Mouse (Mus musculus) forebrain, embryonic 13.5 days (tissue): Measurements from ENCODE around the gene Pax5. TPM values are rescaled to one million over a fixed set of nuclear protein-coding genes. Genes with fewer than 3 reads are reported as not detected.

ENCODE experiments used
- ATAC-seq: fragments of 200-750 bp; cut with Nextera tagmentation; 2 replicates; pipeline ENCODE4 v1.8.0; 2017
- H3K27ac ChIP-seq: fragments of 300-500 bp; sonication (generic); 2 replicates; pipeline ENCODE4 v1.5.1; 2015; ENCODE audit warnings: inconsistent platforms, mild to moderate bottlenecking, moderate library complexity
- H3K27me3 ChIP-seq: fragments of 300-500 bp; sonication (generic); 2 replicates; pipeline ENCODE4 v1.6.1; 2015; ENCODE audit warnings: mild to moderate bottlenecking, inconsistent platforms
- H3K36me3 ChIP-seq: fragments of 300-500 bp; sonication (generic); 2 replicates; pipeline ENCODE4 v1.6.1; 2015; ENCODE audit warnings: mild to moderate bottlenecking, inconsistent platforms; ENCODE audit not compliant: poor library complexity, severe bottlenecking
- H3K4me1 ChIP-seq: fragments of 300-500 bp; sonication (generic); 2 replicates; pipeline ENCODE4 v1.6.1; 2015; ENCODE audit warnings: inconsistent platforms
- H3K4me2 ChIP-seq: fragments of 300-500 bp; sonication (generic); 2 replicates; pipeline ENCODE4 v1.6.1; 2015; ENCODE audit warnings: inconsistent platforms, mild to moderate bottlenecking, moderate library complexity
- H3K4me3 ChIP-seq: fragments of 300-500 bp; sonication (generic); 2 replicates; pipeline ENCODE4 v1.5.1; 2015; ENCODE audit warnings: mild to moderate bottlenecking, inconsistent platforms
- H3K9ac ChIP-seq: fragments of 300-500 bp; sonication (generic); 2 replicates; pipeline ENCODE4 v1.6.1; 2015; ENCODE audit warnings: mild to moderate bottlenecking, inconsistent platforms
- H3K9me3 ChIP-seq: fragments of 300-500 bp; sonication (generic); replicated peaks from 2 replicates; pipeline ENCODE4 v1.6.1; 2016; ENCODE audit warnings: inconsistent platforms
- WGBS: fragments of 180-500 bp; shearing (Covaris S2); methylation state at CpG from one replicate; pipeline ENCODE4 v1.1.7; 2015; 5-methylcytosine and 5-hydroxymethylcytosine counted together
- polyA plus RNA-seq: library from polyadenylated mRNA; unstranded; fragments of >200 nt; fragmentation: Nextera tagmentation; extraction: Ambion mirVana; gene quantifications from 2 replicates; pipeline ENCODE4 v1.2.1, GENCODE M21; 2015

Pax5 gene
- polyA plus RNA-seq, 1 experiment from 2014 or later = 0.06 TPM

GRCm38 (mm10) chr4:44614066-44614667 lies 96.1 kb downstream of the Pax5 start:
- no peak for ATAC-seq
- Histone ChIP-seq H3K27me3 (no peaks in the 10 kb centered on the region), H3K27ac (no peak overlapping the region), H3K4me2 (no peak overlapping the region), H3K36me3 (no peaks in the 10 kb centered on the region), H3K9me3 (no peaks in the 10 kb centered on the region), H3K9ac (no peak overlapping the region), H3K4me1 (no peaks in the 10 kb centered on the region), H3K4me3 (no peak overlapping the region)
- WGBS = 86% methylated on average over 8 of the region's 8 CpGs

DNA sequence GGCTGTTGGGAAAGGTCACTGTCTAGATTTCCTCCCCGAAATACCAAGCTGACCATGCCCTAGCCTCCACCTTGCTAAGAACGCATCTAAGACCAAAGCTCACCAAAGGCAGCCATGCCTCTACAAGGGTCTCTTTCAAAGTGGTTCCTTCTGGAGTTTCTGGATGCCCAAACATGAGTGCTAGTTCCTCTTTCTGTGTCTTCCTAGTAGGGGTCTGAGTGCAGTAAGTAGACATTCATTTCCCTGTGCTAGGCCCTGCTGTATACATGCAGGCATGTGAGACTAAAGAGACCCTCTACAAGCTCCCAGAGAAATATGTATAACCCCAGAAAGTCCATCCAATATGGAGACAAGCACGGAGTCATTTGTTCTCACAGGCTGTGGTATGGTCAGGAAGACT lies 97.9 kb downstream of the Pax5 start:
- no peak overlapping the region for H3K9ac ChIP-seq
- no peaks in the 10 kb centered on the region for H3K9me3 ChIP-seq
- no peaks in the 10 kb centered on the region for H3K4me1 ChIP-seq
- H3K4me3 ChIP-seq = no peak overlapping the region
- no peak overlapping the region for H3K4me2 ChIP-seq
- no peaks in the 10 kb centered on the region for H3K27me3 ChIP-seq
- ATAC-seq = no peak
- no peaks in the 10 kb centered on the region for H3K36me3 ChIP-seq
- WGBS = 91% methylated on average over 3 of the region's 3 CpGs
- H3K27ac ChIP-seq = no peak overlapping the region

DNA sequence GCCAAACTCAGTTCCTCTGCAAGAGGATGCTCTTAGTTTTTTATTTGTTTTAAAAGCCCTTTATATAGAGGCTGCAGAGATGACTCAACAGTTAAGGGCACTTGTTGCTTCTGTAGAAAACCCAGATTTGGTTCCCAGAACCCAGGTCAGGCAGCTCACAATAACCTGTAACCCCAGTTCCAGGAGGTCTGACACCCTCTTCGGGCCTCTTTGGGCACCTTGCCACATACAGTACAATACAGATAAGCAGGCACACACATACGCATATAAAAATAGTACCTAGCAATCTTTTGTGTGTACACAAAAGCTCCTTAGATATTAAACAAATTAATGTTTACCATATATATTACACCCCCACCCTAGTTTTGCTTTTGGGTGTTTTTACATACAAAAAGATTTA lies 104.8 kb downstream of the Pax5 start:
- Histone ChIP-seq H3K27ac (no peak overlapping the region), H3K36me3 (no peaks in the 10 kb centered on the region), H3K27me3 (no peaks in the 10 kb centered on the region), H3K4me2 (no peak overlapping the region), H3K4me1 (peaks cover 18% of the 10 kb centered on the region), H3K9me3 (no peaks in the 10 kb centered on the region), H3K9ac (no peak overlapping the region), H3K4me3 (no peak overlapping the region)
- WGBS = 76% methylated on average over 2 of the region's 2 CpGs
- no peak for ATAC-seq

DNA sequence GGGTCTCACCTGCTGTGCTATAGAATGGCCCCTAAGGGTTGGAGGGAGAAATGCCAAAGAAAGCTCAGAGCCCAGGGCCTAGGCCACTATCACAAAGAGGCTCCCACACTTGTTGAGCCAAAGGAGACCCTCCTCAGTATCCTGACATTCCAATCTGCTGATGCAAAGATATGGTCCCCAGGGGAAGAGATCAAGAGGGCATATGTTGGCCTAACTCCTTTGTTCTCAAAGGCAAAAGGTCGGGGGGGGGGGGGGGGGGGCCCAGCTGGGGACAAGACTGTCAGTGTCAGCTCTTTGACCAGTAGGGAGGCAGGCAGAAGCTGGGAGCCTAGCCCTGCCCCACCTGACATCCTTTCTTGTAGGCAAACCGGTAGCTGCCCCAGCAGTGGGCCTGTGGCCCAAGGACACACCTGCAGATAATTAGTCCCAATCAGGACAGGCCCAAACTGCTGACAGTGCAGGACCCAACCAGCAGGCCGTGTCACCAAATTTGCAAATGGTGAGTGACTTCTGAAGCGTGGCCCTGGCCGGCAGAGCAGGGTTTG lies 108.0 kb downstream of the Pax5 start:
- H3K4me1 ChIP-seq = peaks cover 20% of the 10 kb centered on the region
- H3K27me3 ChIP-seq = no peaks in the 10 kb centered on the region
- no peak for ATAC-seq

GRCm38 (mm10) chr4:44601370-44601769 lies 108.9 kb downstream of the Pax5 start:
- no peaks in the 10 kb centered on the region for H3K9me3 ChIP-seq
- no peaks in the 10 kb centered on the region for H3K36me3 ChIP-seq
- H3K4me2 ChIP-seq = no peak overlapping the region
- no peak overlapping the region for H3K9ac ChIP-seq
- H3K27me3 ChIP-seq = no peaks in the 10 kb centered on the region
- H3K4me3 ChIP-seq = no peak overlapping the region
- no peak overlapping the region for H3K27ac ChIP-seq
- 61% methylated on average over 8 of the region's 8 CpGs for WGBS
- no peak for ATAC-seq
- peaks cover 20% of the 10 kb centered on the region for H3K4me1 ChIP-seq

More for the DNA sequence above, 108.0 kb downstream of the Pax5 start:
- Histone ChIP-seq H3K4me3 (no peak overlapping the region), H3K9me3 (no peaks in the 10 kb centered on the region), H3K9ac (no peak overlapping the region), H3K36me3 (no peaks in the 10 kb centered on the region), H3K27ac (no peak overlapping the region), H3K4me2 (no peak overlapping the region)
- 7% methylated on average over 5 of the region's 5 CpGs for WGBS

DNA sequence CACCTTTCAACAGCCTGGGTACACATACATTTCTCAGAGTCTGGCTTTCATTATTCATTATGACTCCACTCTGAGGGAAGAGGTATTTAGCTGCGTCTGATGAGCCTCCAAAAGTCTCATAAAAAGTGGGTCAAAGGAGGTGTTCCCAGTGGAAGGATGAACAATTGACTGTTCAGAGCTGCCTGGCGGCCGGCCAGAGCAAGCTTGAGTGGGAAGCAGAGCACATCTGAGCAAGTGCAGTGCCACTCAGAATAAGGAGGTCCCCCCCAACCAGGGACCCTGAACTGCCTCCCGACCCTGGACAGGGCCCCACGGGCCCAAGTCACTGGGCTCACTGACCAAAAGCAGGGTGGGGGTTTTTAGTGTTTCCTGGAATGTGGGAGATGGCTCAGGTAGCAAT lies 109.4 kb downstream of the Pax5 start:
- WGBS = 31% methylated on average over 5 of the region's 5 CpGs
- H3K27me3 ChIP-seq = no peaks in the 10 kb centered on the region
- no peak for ATAC-seq
- H3K9me3 ChIP-seq = no peaks in the 10 kb centered on the region
- H3K9ac ChIP-seq = no peak overlapping the region
- no peak overlapping the region for H3K4me2 ChIP-seq
- H3K4me3 ChIP-seq = no peak overlapping the region
- H3K36me3 ChIP-seq = no peaks in the 10 kb centered on the region
- no peak overlapping the region for H3K27ac ChIP-seq
- H3K4me1 ChIP-seq = peaks cover 20% of the 10 kb centered on the region

DNA sequence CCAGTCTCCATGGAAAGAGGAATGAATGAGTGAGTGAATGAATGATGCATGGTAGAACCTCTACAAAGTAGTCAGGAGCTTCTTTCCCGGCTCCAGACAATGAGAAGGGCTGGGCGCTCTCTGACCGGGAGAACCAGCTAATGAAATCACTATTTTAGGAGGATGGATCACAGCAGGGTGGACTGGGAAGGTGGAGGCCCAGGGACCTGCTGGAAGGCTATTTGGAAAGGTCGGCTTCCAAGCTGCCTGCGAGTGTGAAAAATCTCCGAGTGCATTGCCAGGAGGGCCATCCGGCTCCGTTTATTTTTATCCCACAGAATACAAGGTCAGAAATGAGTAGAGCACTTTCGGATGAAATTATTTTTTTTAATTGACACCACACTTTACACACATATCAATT lies 112.3 kb downstream of the Pax5 start:
- 78% methylated on average over 9 of the region's 9 CpGs for WGBS
- Histone ChIP-seq H3K9me3 (no peaks in the 10 kb centered on the region), H3K27me3 (no peaks in the 10 kb centered on the region), H3K4me2 (no peak overlapping the region), H3K4me3 (no peak overlapping the region), H3K4me1 (peaks cover 20% of the 10 kb centered on the region), H3K36me3 (no peaks in the 10 kb centered on the region), H3K27ac (no peak overlapping the region), H3K9ac (no peak overlapping the region)
- ATAC-seq = no peak

- Histone ChIP-seq H3K9me3 (no peaks in the 10 kb centered on the region), H3K27ac (no peak overlapping the region)
- no peak for ATAC-seq
These were observed 117.2 kb downstream of the Pax5 start for GRCm38 (mm10) chr4:44593091-44593490.

DNA sequence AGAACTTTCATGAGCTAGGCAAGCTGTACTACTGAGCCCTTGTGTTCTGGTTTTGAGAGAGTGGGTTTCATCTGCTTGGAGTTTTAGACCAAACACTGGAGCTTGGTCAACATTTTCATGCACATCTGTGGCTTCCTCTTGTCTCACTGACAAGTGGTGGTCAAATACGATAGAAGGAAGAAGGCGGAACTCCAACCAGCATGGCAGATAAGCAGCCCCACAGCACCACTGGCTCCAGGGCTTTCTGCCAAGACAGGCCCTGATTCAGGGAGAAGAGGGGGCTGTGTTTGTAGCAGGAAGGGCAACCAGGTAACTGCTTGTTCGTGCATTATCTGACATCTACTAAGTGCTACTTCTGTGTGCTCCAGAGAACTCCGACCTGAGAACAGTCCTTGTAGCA lies 127.6 kb downstream of the Pax5 start:
- H3K4me2 ChIP-seq = no peak overlapping the region
- 0 out of 2 replicates have a peak, but pooled peaks cover 3% of the 10 kb centered on the region for H3K27me3 ChIP-seq
- no peaks in the 10 kb centered on the region for H3K36me3 ChIP-seq
- no peak overlapping the region for H3K9ac ChIP-seq
- no peaks in the 10 kb centered on the region for H3K4me1 ChIP-seq
- H3K27ac ChIP-seq = no peak overlapping the region
- ATAC-seq = no peak
- 90% methylated on average over 4 of the region's 4 CpGs for WGBS
- no peak overlapping the region for H3K4me3 ChIP-seq
- no peaks in the 10 kb centered on the region for H3K9me3 ChIP-seq

More at GRCm38 (mm10) chr4:44593091-44593490, 117.2 kb downstream of the Pax5 start:
- no peak overlapping the region for H3K9ac ChIP-seq
- no peak overlapping the region for H3K4me2 ChIP-seq
- no peaks in the 10 kb centered on the region for H3K27me3 ChIP-seq
- no peaks in the 10 kb centered on the region for H3K36me3 ChIP-seq
- no peaks in the 10 kb centered on the region for H3K4me1 ChIP-seq
- WGBS = 95% methylated on average over 2 of the region's 2 CpGs
- H3K4me3 ChIP-seq = no peak overlapping the region

DNA sequence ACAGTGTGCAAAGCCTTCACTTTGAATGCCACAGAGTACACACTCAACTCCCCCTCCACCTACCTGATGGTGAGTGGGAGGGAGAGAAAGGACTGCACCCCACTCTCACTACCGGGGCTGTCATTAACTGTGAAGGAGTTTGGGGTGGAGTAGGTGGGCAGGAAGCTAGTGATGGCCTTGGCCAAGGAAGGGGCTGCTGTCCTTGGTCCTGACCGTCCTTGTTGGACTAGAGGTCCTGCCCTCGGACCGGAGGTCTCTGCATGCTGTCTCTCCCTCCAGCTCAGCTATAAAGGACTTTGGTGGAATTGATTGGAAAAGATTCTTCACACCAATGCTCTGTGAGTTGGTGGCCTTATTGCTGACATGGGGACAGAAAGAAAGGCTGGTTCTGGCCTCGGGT lies 131.7 kb downstream of the Pax5 start:
- Histone ChIP-seq H3K4me1 (no peaks in the 10 kb centered on the region), H3K4me3 (no peak overlapping the region), H3K9ac (no peak overlapping the region; the same call in 1 of the 2 replicates), H3K27ac (no peak overlapping the region), H3K27me3 (0 out of 2 replicates have a peak, but pooled peaks cover 7% of the 10 kb centered on the region), H3K4me2 (no peak overlapping the region), H3K36me3 (no peaks in the 10 kb centered on the region), H3K9me3 (no peaks in the 10 kb centered on the region)
- ATAC-seq = no peak
- WGBS = 46% methylated on average over 5 of the region's 5 CpGs

DNA sequence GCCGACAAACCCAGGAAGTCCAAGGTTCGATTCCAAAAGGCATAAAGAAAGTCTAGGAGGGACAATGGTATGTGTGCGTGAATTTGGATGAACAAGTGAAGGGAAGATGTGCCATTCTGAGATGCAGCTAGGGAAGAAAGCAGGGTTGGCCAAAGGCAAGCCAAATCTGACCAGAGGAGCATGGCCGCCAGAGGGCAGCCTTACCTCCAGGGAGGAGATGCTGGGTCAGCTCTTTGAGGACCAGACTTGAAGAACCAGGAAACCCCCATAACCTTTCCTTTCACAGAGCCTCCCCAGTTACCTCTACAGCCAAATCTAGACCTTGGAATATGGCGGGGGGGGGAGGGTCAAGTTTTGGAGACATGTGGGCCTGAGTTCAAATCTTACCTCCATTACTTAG lies 133.0 kb downstream of the Pax5 start:
- H3K27me3 ChIP-seq = 0 out of 2 replicates have a peak, but pooled peaks cover 7% of the 10 kb centered on the region
- H3K9me3 ChIP-seq = no peaks in the 10 kb centered on the region
- 40% methylated on average over 5 of the region's 5 CpGs for WGBS
- H3K27ac ChIP-seq = no peak overlapping the region
- no peak for ATAC-seq
- no peak overlapping the region for H3K4me2 ChIP-seq
- H3K36me3 ChIP-seq = no peaks in the 10 kb centered on the region
- H3K9ac ChIP-seq = no peak overlapping the region
- no peak overlapping the region for H3K4me3 ChIP-seq
- no peaks in the 10 kb centered on the region for H3K4me1 ChIP-seq

GRCm38 (mm10) chr4:44576786-44577185 lies 133.5 kb downstream of the Pax5 start:
- WGBS = 23% methylated on average over 5 of the region's 5 CpGs
- no peaks in the 10 kb centered on the region for H3K4me1 ChIP-seq
- H3K9me3 ChIP-seq = no peaks in the 10 kb centered on the region
- no peak overlapping the region for H3K4me3 ChIP-seq
- 0 out of 2 replicates have a peak, but pooled peaks cover 7% of the 10 kb centered on the region for H3K27me3 ChIP-seq
- no peak overlapping the region for H3K27ac ChIP-seq
- H3K9ac ChIP-seq = no peak overlapping the region
- H3K4me2 ChIP-seq = no peak overlapping the region
- no peak for ATAC-seq
- no peaks in the 10 kb centered on the region for H3K36me3 ChIP-seq

GRCm38 (mm10) chr4:44573017-44573416 lies 137.3 kb downstream of the Pax5 start:
- H3K4me2 ChIP-seq = no peak overlapping the region
- 82% methylated on average over 5 of the region's 5 CpGs for WGBS
- no peaks in the 10 kb centered on the region for H3K4me1 ChIP-seq
- H3K9me3 ChIP-seq = no peaks in the 10 kb centered on the region
- H3K27me3 ChIP-seq = 0 out of 2 replicates have a peak, but pooled peaks cover 4% of the 10 kb centered on the region
- no peak overlapping the region for H3K9ac ChIP-seq
- H3K27ac ChIP-seq = no peak overlapping the region
- no peak overlapping the region for H3K4me3 ChIP-seq
- ATAC-seq = no peak
- no peaks in the 10 kb centered on the region for H3K36me3 ChIP-seq
